Mouse (Mus musculus) B cell, adult 2 months (primary cell): Measurements from ENCODE around the gene Pygb.

ENCODE experiments used
- DNase-seq, 2 experiments: peaks; one replicate each; pipeline ENCODE4 v3.0.0; 2022

Pygb gene

GRCm38 (mm10) chr2:150844798-150845197 is 58.3 kb downstream of the Pygb start:
- peak; percentile 24 to 28 for DNase-seq

- no peak for DNase-seq
Measured at GRCm38 (mm10) chr2:150847436-150847995, 61.0 kb downstream of the Pygb start.

GRCm38 (mm10) chr2:150851251-150851650 is 64.7 kb downstream of the Pygb start:
- DNase-seq: no peak

GRCm38 (mm10) chr2:150855186-150855585 is 68.7 kb downstream of the Pygb start:
- no peak for DNase-seq

GRCm38 (mm10) chr2:150858724-150859487 is 72.4 kb downstream of the Pygb start:
- no peak for DNase-seq

GRCm38 (mm10) chr2:150859709-150860470 is 73.4 kb downstream of the Pygb start:
- DNase-seq: no peak

- peak; percentile 25 to 35 for DNase-seq
Measured at GRCm38 (mm10) chr2:150861128-150861527, 74.6 kb downstream of the Pygb start.

- no peak for DNase-seq
Measured at GRCm38 (mm10) chr2:150867021-150867420, 80.5 kb downstream of the Pygb start.

GRCm38 (mm10) chr2:150869446-150869845 is 82.9 kb downstream of the Pygb start:
- DNase-seq: peak; percentile 22 to 36

GRCm38 (mm10) chr2:150874508-150874907 is 88.0 kb downstream of the Pygb start:
- DNase-seq: no peak

- no peak for DNase-seq
Measured at GRCm38 (mm10) chr2:150875226-150875625, 88.7 kb downstream of the Pygb start.

GRCm38 (mm10) chr2:150877561-150877960 is 91.0 kb downstream of the Pygb start:
- no peak for DNase-seq
